In the genomic region with DNA sequence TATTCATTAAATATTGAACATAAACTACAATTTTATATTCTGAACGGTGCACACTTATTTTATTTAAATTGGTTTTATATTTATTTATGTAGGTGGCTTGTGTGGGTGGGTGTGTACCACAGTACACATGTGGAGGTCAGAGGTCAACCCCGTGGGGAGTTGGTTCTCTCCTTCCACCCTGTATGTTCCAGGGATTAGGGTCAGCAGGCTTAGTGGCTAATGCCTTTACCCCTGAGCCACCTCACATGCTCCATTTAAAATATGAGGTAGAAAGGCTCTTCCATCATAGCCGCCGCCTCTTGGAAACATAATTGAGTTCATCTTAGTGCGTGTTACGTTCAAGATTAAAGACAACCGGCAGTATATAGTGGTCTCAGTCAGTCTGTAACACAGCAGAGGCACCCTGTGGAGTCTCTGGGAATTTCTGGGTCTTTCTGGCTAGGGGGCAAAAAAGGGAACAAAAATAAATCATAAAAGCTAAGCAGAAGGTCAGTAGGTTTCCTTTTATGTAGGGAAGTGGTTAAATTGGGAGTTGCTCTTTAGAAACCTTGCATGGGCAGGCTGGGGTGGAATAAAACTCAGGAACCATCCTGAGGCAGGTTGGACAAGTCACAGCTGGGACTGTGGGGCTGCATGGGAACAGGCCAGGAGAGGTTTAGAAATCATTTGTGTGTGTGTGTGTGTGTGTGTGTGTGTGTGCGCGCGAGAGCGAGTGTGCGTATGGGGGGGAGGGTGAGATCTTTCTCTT, we compare ENCODE assay signal across 10 mouse cellular contexts. TPM values are rescaled to one million over a fixed set of nuclear protein-coding genes. Genes with fewer than 3 reads are reported as not detected.
"Had no signal": no experiment of that assay in that cellular context is flagged by ENCODE, and none has a peak within 500 bp of the region (broad histone marks: within the 10 kb centered on the region; RNA-seq: fewer than 3 reads in every experiment).

No protein-coding gene starts in this region.

- H3K27ac ChIP-seq: layer of hippocampus, adult 2 months; liver, embryonic 12.5 days; macrophage had no signal

- H3K9me3 ChIP-seq: limb, embryonic 10.5 days; liver, embryonic 12.5 days had no signal

- H3K4me2 ChIP-seq: liver, embryonic 12.5 days; lung, embryonic 14.5 days had no signal

- DNase-seq: kidney, postnatal 4 days; lung, embryonic 14.5 days; lung, postnatal 10 days; right cerebral cortex, postnatal 14 days; thymus, postnatal 36 days had no signal

- H3K9ac ChIP-seq: liver, embryonic 12.5 days; lung, embryonic 14.5 days had no signal

- ATAC-seq: intestine, postnatal 0 days; liver, embryonic 12.5 days had no signal

- H3K27me3 ChIP-seq: liver, embryonic 12.5 days had no signal

- H3K36me3 ChIP-seq: limb, embryonic 10.5 days; liver, embryonic 12.5 days had no signal

- H3K4me1 ChIP-seq: liver, embryonic 12.5 days had no signal

- H3K4me3 ChIP-seq: layer of hippocampus, adult 2 months; limb, embryonic 10.5 days; liver, embryonic 12.5 days had no signal

RNA-seq across cellular contexts. Expression of a gene that starts 51.3 kb away (rescaled TPM):
- polyA plus RNA-seq: macrophage had no signal
